Mouse (Mus musculus): ENCODE measurements at regions not wholly inside any gene's neighbourhood (a gene's known extent, or its start where the extent isn't known, plus 50 kb on each side); places are given as distances from the start of the nearest gene placed in this dataset.

GRCm38 (mm10) chr1:76075685-76076455, 529.8 kb downstream of the Slc4a3 start:
- TF ChIP-seq CTCF (IDR thresholded peaks at IDR 0.05; ENCODE audit: low read depth, low read length), result no peak
- no peak for TF ChIP-seq POLR2A (IDR thresholded peaks at IDR 0.05; ENCODE audit: insufficient read depth, low read length)
- no peak for TF ChIP-seq EP300 (IDR thresholded peaks at IDR 0.05; ENCODE audit: insufficient read depth, low read depth, low read length)
